Mouse (Mus musculus): ENCODE results near the gene Hmg20b.

DNA sequence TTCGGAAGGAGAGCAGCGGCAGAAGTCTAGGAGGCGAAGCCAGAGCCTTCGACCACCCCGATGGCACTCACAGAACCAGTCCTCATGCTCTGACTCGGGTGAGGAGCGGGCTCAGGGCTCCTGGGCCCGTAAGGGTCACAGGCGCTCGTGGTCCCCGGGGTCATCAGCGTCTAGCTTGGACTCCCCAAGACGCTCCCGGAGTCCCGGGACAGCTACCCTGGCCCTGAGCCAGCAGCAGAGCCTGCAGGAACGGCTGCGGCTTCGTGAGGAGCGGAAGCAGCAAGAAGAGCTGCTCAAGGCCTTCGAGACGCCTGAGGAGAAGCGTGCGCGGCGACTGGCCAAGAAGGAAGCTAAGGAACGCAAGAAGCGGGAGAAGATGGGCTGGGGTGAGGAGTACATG, 27.8 kb downstream of the Hmg20b start:
- TF ChIP-seq FOSL1 (IDR thresholded peaks at IDR 0.05; ENCODE audit: insufficient read depth, low read length, poor library complexity, severe bottlenecking) (no peak), CTCF (IDR thresholded peaks at IDR 0.05; ENCODE audit: control insufficient read depth, insufficient read depth, insufficient read length) (no peak), MAX (IDR thresholded peaks at IDR 0.05) (no peak), USF1 (IDR thresholded peaks at IDR 0.05; ENCODE audit: low read depth) (no peak), CEBPB (IDR thresholded peaks at IDR 0.05; ENCODE audit: low read depth) (no peak), MYOD1 (IDR thresholded peaks at IDR 0.05; ENCODE audit: control insufficient read depth, insufficient read length, low read depth) (no peak)
